Mouse (Mus musculus): ENCODE data around the gene Pde1c. TPM values are rescaled to one million over a fixed set of nuclear protein-coding genes. Genes with fewer than 3 reads are reported as not detected.

Gene Pde1c
- total RNA-seq, 2 experiments from 2014 or later, result 0.59 to 0.90 TPM

DNA sequence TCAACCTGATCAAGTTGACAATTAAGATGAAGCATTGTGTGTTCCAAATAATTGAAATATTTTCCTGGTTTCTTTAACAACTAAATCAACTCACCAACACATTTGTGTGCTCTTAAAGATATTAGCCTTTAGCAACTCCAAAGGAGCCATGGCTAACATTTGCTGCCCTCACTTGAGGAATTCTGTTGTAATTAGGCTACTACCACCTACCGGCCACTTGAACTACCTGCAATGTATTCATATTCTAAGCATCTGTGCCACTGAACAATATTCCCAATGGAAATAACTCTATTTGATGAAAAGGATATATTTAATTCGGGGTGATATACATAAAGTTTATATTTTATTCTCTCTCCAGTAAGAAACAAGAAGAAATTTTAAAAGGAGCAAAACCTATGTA lies 121.0 kb downstream of the Pde1c start:
- DNase-seq, result no peak

DNA sequence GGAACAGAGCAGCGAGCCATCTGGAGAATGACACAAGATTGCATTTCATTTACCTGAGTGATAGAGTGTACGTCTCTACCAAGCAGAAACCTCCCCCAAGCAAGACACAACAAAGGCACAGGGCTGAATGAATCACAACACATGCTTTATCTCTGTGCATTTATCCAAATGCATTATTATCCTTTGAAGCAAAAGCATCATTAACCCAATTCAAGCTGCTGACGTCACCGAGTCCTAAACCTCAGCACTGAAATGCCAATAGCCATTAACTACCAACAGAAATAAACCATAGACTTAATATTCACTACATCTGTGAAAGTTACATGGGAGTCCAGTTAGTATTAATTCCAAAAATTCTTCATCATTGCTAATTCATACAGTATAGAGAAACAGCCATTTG lies 127.4 kb downstream of the Pde1c start:
- DNase-seq, result no peak

DNA sequence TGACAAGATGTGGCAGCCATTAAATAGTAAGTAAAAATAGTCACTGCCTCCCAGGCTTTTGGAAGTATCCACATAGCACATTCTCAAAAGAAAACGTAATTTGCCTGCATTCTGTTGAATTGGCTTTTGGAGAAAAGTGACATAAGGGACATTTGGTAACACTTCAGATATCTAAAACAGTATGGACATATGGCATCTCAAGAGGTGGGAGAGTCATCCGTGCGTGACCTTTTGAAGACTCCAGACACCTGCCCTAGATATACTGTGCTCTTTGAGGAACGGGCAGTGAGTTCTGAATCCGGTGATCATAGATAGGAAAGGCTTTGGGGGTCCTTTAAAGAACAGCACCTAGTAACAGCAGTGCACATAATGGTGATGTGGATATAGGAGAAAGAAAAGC lies 143.1 kb downstream of the Pde1c start:
- DNase-seq, result no peak

DNA sequence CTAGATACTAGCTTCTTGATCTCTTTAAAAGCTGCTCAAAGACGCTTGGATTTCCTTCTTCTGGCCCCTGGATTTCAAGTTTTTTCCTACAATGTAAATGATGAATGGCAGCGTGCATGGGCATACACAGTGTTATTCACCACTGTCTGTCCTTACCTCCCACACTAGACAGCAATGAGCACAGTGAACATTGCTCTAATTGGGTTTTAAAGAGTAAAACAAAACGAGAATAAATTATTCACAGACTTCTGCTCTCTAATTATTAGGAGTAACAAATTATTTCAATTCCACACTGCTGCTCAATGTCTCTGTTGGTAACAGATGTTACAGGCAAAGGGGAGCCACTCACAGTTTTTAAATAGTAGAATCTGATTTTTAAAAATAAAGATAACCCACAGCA lies 146.0 kb downstream of the Pde1c start:
- DNase-seq, result no peak

DNA sequence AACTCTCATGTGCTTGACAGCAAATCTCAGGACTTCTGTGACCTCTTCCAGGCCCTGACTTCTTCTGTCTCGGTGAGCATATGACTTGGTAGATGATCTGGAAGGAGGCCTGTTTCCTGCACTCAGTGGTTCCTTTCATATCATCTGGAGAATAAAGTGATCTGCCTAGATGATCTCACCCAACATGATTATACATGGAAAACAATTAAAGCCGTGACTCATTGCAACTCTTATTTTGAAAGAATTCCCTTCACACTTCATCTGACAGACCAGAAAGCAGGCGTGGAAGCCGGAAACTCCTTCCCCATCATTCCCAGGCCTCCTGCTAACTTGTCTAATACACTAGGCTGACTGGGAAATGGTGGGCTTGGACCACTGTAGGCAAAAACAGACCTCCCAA lies 152.7 kb downstream of the Pde1c start:
- no peak for DNase-seq

DNA sequence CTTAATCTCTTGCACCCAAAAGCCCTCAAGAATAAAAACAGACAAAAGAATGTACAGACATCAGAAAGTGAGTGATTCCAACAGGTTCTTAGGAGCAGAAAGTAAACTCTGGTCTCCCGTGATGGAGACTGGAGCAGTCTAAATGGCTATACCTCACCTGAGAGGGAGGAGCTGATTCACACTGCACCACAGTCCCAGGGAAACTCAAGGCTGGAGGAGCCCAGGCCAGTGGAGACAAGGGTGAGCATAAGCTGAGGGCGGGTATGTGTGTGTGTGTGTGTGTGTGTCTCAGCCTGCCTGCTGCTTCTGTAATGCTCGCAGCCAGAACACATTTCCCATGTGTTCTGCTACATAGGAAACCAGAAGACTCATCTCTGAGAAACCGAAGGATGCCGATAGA lies 179.7 kb downstream of the Pde1c start:
- DNase-seq, result no peak

DNA sequence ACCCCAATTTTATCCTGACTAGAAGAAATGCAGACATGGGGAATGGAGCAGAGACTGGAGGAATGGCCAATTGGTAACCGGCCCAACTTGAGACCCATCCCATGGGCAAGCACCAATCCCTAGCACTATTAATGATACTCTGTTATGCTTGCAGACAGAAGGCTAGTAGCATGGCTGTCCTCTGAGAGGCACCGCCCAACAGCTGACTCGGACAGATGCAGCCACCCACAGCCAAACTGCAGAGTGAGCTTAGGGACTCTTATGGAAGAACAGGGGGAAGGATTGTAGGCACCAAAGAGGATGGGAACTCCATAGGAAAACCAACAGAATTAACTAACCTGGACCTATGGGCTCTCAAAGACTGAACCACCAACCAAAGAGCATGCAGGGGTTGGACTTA lies 192.5 kb downstream of the Pde1c start:
- DNase-seq, result no peak

DNA sequence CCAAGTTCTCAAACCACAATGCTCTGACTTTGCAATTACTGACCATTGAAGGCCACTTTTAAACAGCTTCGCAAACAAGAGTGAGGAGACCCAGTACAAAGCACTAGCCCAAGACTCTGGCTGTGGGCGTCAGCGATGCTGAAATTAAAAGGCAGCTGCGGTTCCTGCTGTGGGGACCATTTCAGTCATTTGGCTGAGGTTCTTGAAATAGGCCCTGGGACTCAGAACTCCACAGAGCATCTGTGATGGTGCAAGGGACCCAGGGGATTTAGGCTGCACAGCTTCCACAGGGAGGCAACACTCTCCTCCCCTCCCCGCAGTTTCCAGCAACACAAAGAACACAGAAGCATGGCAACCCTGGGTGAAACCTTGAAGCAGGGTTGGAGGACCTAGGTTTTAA lies 194.7 kb downstream of the Pde1c start:
- no peak for DNase-seq

DNA sequence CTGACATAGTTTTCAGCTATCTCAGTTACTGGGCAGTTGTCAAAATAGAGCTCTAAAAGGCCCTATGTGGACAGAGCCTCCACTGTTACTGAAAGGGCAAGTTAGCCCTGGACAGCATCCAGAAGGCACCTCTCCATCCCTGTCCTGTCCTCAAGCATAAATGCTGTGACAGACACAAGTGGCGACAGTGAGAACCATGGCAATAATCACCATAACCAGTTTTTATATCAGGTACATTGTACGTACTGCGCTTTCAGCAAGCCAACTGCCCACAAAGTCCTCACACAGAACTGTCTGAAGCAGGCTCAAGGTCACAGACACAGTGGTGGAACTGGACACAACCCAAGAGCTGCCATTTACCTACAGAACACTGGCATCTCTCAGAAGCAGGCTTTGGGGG lies 195.2 kb downstream of the Pde1c start:
- no peak for DNase-seq

DNA sequence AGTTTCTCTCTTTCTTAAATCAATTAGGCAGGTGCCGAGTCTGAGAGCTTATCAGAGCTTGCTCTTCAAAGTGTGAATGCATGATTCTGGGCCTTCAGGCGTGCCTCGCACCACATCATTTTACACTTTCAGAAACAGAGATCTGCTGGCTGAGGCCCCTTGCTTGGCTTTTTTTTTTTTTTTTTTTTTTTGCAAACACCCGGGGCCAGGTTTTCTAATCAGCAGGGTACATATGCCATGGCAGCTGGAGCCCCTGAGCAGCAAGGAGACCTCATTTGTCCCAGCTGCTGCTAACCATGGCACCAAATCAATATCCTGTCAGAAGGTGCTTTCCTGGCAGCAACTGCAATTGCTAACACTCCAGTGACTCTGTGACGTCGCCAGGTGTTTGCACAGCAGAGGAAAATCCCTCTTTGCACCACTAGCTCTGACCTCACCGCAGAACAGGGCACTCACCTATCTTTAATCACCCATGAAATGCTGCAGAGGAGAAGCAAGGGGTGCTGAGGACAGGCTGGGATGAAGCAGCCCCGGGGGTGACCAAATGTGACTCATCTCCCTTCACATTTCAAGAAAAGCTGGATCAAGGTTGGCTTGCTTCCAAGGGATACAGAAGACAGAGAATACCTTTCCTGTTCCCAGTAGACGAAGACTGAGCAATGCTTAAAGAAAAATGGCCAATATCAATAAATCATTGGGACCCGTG lies 195.7 kb downstream of the Pde1c start:
- no peak for DNase-seq

DNA sequence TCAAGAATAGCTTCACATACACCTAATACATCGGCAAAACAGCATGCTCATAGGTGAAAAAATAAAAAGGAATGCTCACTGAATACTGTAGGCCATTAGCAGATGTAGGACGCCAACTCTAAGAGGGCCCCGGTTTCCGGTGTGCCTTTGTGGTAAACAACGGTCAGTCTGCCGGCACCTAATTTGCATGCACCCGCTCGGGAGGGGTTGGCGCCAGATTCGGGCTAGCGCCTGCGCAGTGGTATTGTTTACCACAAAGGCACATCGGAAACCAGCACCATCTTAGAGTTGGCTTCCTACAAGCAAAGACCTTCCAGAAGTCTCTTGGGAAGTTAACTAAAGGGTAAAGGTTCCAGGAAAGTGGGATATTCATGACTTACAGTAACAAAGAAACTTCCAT lies 199.4 kb downstream of the Pde1c start:
- DNase-seq, result no peak

DNA sequence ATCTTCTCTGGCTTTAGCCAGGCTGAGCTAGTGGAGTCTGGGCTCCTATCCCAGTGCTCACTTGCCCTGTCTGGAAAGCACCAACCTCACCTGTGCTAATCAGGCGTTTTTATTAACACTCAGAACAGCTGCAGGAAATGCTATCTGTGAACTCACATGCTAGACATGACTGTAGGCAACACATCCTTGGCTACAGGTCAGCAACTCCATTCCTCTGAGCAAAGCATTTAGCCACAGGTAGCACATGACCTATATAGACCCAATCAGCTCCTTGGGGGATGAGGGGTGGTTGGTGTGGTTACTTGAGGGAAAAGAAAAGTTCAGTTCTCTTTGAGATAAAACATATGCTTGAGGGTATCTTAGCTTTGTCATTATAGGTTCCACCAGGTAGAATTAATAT lies 200.8 kb downstream of the Pde1c start:
- DNase-seq, result no peak

DNA sequence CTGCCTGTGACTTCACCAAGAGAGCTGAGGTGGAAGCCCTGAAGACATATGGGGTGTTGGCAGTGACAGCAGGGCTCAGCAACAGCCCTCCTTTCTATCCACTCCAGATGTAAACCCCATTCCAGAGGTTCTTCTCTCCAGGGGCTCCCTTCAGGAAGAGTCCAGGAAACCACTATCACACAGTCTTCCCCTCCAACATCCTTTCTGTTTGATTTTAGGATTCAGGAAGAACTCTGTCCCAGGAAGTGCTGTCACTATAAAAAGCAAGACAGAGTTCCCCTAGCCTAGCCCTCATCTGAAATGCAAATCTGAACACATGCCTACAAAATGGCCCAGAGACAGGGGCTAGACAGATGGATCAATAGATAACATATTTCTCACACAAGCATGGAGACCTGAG lies 201.6 kb downstream of the Pde1c start:
- DNase-seq, result no peak

DNA sequence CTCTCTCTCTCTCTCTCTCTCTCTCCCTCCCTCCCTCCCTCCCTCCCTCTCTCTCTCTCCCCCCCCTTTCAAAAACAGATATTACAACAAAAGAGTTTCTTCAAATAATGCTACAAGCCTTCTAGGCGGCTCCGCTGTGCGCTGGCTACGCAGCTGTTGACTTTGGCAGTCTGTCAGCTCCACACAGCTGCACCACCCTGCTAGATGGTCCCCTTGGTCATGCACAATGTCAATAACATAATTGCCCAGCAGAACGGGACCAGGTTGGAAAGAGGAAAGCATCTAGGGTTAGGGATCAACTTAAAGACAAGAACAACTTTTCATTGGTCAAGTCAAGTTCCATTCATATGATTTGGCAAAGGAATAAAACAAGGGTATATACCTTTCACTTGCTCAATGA lies 206.3 kb downstream of the Pde1c start:
- DNase-seq, result peak; percentile 8

DNA sequence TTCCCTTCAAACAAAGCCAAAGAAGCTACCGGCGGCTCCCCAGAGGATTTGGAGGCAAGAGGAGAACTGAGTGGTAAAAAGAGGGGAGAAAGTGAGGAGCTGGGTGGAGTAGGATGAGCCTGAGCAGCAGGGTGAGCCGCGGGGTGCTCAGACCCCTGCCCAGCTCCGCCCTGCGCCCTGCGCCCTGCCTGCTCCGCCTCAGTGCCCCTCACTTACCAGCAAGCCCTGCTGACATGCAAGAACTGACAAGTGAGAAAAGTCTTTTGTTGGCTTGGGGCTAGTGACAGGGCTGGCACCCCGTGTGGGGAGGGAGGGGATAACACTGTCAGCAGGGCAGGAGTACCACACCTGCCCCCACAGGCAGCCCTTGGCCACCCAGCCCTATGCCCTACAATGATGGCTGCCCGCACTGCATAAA lies 206.8 kb downstream of the Pde1c start:
- peak; percentile 9 for DNase-seq

DNA sequence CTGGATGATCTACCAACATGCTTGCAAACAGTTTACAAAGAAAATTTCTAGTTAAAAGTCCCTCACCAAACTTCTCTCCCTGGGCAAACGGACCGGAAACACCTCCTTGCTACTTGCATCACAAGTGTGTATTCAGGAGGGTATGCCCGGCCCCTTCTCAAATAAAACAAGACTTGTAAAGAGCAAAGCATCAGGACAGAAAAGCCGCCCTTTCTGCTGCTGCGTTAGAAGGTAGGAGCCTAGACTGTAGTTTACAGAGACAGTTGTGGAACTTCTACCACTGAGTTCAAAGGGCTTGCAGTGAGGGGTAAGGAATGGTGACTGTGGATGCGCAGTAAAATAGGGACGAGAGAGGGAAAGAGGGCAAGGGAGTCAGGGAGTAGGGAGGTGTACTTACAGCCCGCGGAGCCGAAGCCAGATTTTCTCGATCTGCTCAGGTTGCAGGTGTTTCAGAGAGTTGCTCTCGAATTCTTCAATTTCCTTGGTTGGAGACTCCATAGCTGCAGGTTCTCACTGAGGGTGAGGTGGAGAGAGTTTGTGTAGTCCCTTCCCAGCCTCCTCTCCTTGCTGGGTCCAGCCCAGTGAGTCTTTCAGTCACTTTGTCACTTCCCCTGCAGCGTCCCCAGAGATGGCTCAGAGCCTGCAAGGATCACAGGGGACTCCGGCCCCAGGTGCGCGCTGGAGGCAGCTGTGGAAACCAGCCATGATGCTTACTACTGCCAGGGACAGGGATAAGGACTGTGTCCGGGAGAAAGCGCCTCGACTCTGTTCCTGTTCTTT lies 207.4 kb downstream of the Pde1c start:
- DNase-seq, result no peak

DNA sequence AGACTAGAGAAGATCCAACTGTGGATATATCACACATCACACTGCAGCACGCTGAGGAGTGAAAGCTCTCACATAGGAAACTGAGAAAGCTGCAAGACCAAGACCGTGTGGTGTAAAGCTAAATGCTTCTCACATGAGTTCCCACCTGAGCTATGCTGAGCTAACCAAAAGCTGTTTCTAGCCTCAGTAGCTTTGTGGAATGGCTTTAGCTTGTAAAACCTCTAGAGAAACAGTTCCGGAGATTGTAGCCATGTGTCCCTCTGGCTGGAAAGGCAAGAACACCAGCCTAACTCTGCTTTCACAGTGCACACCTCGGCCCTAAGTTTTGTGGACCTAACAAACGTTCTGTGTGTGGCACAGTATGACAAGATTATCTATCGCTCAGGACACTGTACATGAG lies 208.8 kb downstream of the Pde1c start:
- no peak for DNase-seq

DNA sequence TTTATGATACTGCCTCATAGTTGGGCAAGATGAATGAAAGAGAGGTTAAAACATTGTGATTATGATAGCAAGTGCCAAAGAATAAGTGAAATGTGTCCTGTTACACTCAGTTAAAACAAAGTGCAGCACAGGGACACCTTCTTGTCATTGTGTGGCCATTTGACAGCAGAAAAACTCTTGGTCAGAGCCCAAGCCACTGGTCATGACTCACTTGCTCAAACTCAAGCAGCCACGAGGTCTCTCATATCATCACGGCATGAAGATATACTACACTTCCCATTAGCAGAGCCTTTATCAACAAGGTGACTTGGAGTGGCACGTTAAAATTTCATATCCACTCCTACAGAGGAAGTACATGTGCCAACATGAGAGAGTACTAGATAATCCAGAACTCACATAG lies 209.8 kb downstream of the Pde1c start:
- no peak for DNase-seq

DNA sequence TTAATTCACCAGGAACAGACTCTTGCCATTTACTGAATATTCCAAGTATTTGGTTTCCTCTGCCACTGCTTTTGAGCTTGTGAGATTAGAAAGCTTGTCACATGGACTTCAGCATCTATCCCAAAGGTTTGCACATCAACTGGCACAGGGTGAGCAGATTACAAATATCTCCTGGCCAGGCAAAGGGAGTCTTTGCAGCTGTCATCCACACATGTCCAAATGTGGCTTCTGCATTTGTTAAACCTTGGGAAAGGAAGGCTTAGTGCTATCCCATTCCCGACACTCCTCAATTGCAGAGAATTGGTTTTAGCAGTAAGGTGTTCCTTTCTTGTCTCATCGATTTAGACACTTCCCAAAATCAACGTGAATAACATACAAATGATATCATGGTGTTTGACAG lies 221.7 kb downstream of the Pde1c start:
- DNase-seq, result no peak

DNA sequence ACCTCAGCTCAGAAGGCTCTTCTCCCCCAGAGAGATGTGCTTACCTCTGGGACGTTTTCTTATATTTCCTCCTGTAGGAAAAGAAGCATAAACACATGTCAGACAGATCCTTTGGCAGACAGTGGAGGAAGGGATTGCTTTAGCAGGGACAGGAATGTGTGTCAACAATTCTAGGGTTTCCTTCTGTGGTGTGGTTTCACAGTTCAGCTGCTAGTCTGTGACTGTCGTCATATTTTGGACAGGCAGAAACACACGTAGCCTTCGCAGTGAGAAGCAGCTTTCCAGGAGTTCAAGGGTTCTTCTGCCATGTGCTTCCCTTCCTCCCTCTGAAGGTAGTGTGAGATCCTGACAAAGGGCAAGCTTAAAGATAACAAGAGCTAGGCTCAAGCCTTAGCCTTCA lies 223.8 kb downstream of the Pde1c start:
- DNase-seq, result no peak

DNA sequence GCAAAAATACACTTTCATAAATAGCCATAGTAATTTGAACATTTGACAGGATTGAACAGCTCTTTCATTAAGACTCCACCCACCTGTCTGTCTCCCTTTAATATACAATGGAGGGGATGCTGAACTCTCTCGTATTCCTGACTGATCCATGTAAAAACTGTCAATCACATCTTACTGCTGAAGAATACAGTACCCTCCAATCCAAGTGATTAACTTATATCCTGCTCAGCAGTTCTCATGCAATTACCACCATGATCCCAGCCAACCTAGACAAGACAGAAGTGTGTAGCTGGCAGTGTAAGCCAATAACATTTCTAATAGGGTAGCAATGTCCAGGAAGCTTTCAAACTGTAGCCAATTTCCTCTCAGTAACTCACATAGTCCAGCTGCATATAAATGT lies 226.9 kb downstream of the Pde1c start:
- DNase-seq, result no peak

DNA sequence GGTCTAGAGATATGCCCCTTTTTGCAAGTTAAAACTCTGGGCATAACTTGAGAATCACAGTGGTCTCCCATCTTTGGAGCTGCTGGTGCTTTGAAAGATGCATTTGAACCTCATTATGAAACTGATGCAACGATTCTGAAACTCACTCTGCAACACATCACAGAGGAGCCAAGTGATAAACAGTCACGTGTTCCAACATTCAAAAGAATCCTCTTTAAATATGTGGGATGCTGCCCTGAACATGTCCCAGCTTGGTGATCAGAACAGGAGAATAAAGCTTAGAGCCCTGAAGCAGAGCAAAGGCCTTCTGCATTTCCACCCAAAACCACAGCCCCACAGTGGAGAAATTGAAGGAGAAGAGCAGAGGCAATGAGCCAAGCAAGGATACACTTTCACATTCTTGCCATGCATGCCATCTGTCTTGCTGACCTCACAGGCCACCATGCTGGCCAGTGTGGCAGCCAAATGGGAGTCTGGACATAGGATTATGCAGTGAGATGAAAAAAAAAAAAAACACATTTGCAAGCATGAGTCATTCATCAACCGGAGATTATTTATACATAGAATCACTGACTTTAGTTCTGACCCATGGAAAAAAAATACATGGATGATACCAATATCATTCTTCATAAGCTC lies 233.0 kb downstream of the Pde1c start:
- no peak for DNase-seq

DNA sequence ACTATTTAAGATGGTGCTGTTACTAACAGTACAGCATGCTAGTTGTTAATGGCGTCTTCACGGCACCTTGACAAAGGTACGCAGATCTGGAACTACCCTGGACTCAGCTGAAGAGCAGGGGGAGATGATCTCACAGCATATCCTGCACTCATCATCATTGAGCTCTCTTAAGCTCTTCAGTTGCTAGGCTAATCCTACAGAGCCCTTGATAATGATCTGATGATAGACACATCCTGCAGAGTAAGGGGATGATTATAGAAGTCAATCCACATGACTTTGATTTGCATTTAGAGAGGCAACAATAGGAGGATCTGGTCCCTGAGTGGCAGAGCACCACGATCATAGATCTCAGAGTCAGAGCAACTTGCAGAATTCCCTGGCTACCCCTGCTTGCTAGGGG lies 236.8 kb downstream of the Pde1c start:
- DNase-seq, result no peak

DNA sequence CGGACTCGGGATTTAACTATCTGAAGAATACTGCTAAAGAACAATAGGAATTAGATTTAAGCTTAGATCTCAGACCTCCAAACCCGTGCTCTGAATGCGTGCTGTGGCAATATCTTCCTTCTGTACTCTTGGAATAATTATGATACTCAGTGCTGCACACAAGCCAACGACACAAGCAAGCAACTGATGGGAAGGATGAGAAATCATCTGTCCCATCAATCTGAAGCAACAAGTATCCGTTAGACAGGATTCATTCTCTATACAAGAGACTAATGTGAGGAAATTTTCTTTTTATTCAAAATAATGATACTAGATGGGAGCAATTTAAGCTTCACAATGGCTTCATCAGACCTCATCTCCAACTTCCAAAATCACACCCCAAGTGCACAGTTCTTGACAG lies 237.5 kb downstream of the Pde1c start:
- no peak for DNase-seq
